Mouse (Mus musculus): ENCODE results near the gene Hcn1. TPM values are rescaled to one million over a fixed set of nuclear protein-coding genes. Genes with fewer than 3 reads are reported as not detected.

Hcn1 gene
- polyA plus RNA-seq, 1 experiment from 2014 or later: 0.33 TPM

- no peaks in the 10 kb centered on the region for H3K27me3 ChIP-seq (replicated peaks)
- no peaks in the 10 kb centered on the region for H3K9me3 ChIP-seq
- WGBS: 90% methylated on average over 4 of the region's 4 CpGs
- H3K27ac ChIP-seq: no peak overlapping the region
- no peak overlapping the region for H3K4me3 ChIP-seq
- no peak overlapping the region for H3K9ac ChIP-seq
- no peaks in the 10 kb centered on the region for H3K36me3 ChIP-seq
- no peaks in the 10 kb centered on the region for H3K4me1 ChIP-seq
- no peak for ATAC-seq (ENCODE audit: low FRiP score, low read depth)
- no peak overlapping the region for H3K4me2 ChIP-seq (replicated peaks)
These were observed 327.6 kb downstream of the Hcn1 start for GRCm38 (mm10) chr13:117929734-117930133.

- WGBS: 81% methylated on average over 2 of the region's 2 CpGs
- Histone ChIP-seq H3K4me3 (no peak overlapping the region), H3K4me2 (replicated peaks) (no peak overlapping the region), H3K27ac (no peak overlapping the region), H3K9me3 (no peaks in the 10 kb centered on the region), H3K9ac (no peak overlapping the region), H3K4me1 (no peaks in the 10 kb centered on the region), H3K36me3 (no peaks in the 10 kb centered on the region), H3K27me3 (replicated peaks) (no peaks in the 10 kb centered on the region)
- ATAC-seq (ENCODE audit: low FRiP score, low read depth): no peak
These were observed 329.6 kb downstream of the Hcn1 start for GRCm38 (mm10) chr13:117931746-117932145.

GRCm38 (mm10) chr13:117938761-117939160 is 336.6 kb downstream of the Hcn1 start:
- H3K4me1 ChIP-seq: no peaks in the 10 kb centered on the region
- H3K27me3 ChIP-seq (replicated peaks): no peaks in the 10 kb centered on the region
- H3K4me2 ChIP-seq (replicated peaks): no peak overlapping the region
- WGBS: 81% methylated on average over 1 of the region's 1 CpGs
- no peaks in the 10 kb centered on the region for H3K9me3 ChIP-seq
- H3K9ac ChIP-seq: no peak overlapping the region
- no peak overlapping the region for H3K4me3 ChIP-seq
- ATAC-seq (ENCODE audit: low FRiP score, low read depth): no peak
- H3K36me3 ChIP-seq: no peaks in the 10 kb centered on the region
- no peak overlapping the region for H3K27ac ChIP-seq

GRCm38 (mm10) chr13:117940536-117941280 is 338.6 kb downstream of the Hcn1 start:
- no peak overlapping the region for H3K27ac ChIP-seq
- H3K9ac ChIP-seq: no peak overlapping the region
- 91% methylated on average over 8 of the region's 8 CpGs for WGBS
- no peaks in the 10 kb centered on the region for H3K4me1 ChIP-seq
- H3K27me3 ChIP-seq (replicated peaks): no peaks in the 10 kb centered on the region
- ATAC-seq (ENCODE audit: low FRiP score, low read depth): no peak
- no peak overlapping the region for H3K4me2 ChIP-seq (replicated peaks)
- H3K36me3 ChIP-seq: no peaks in the 10 kb centered on the region
- H3K9me3 ChIP-seq: no peaks in the 10 kb centered on the region
- H3K4me3 ChIP-seq: no peak overlapping the region

- Histone ChIP-seq H3K9me3 (no peaks in the 10 kb centered on the region), H3K36me3 (no peaks in the 10 kb centered on the region), H3K27me3 (replicated peaks) (no peaks in the 10 kb centered on the region), H3K4me3 (no peak overlapping the region), H3K4me1 (no peaks in the 10 kb centered on the region), H3K27ac (no peak overlapping the region), H3K9ac (no peak overlapping the region), H3K4me2 (replicated peaks) (no peak overlapping the region)
- ATAC-seq (ENCODE audit: low FRiP score, low read depth): no peak
- 83% methylated on average over 3 of the region's 3 CpGs for WGBS
These were observed 344.7 kb downstream of the Hcn1 start for GRCm38 (mm10) chr13:117946843-117947242.

GRCm38 (mm10) chr13:117947704-117948376 is 345.7 kb downstream of the Hcn1 start:
- WGBS: 67% methylated on average over 1 of the region's 1 CpGs
- no peak for ATAC-seq (ENCODE audit: low FRiP score, low read depth)
- Histone ChIP-seq H3K27me3 (replicated peaks) (no peaks in the 10 kb centered on the region), H3K36me3 (no peaks in the 10 kb centered on the region), H3K27ac (no peak overlapping the region), H3K9ac (no peak overlapping the region), H3K4me3 (no peak overlapping the region), H3K4me1 (no peaks in the 10 kb centered on the region), H3K4me2 (replicated peaks) (no peak overlapping the region), H3K9me3 (no peaks in the 10 kb centered on the region)

GRCm38 (mm10) chr13:117958496-117959421 is 356.6 kb downstream of the Hcn1 start:
- Histone ChIP-seq H3K4me3 (no peak overlapping the region), H3K36me3 (no peaks in the 10 kb centered on the region), H3K4me1 (no peaks in the 10 kb centered on the region), H3K9ac (no peak overlapping the region), H3K27me3 (replicated peaks) (no peaks in the 10 kb centered on the region), H3K9me3 (no peaks in the 10 kb centered on the region), H3K4me2 (replicated peaks) (peak overlapping the region; percentile 38), H3K27ac (no peak overlapping the region)
- peak; percentile 82 for ATAC-seq (ENCODE audit: low FRiP score, low read depth)
- WGBS: 8% methylated on average over 18 of the region's 18 CpGs

GRCm38 (mm10) chr13:117964620-117965019 is 362.5 kb downstream of the Hcn1 start:
- Histone ChIP-seq H3K9ac (no peak overlapping the region), H3K4me3 (no peak overlapping the region), H3K4me2 (replicated peaks) (no peak overlapping the region), H3K9me3 (no peaks in the 10 kb centered on the region), H3K27ac (no peak overlapping the region), H3K27me3 (replicated peaks) (no peaks in the 10 kb centered on the region), H3K4me1 (no peaks in the 10 kb centered on the region), H3K36me3 (no peaks in the 10 kb centered on the region)
- ATAC-seq (ENCODE audit: low FRiP score, low read depth): no peak

- Histone ChIP-seq H3K4me3 (no peak overlapping the region), H3K9me3 (no peaks in the 10 kb centered on the region), H3K9ac (no peak overlapping the region), H3K36me3 (no peaks in the 10 kb centered on the region), H3K4me1 (no peaks in the 10 kb centered on the region), H3K4me2 (replicated peaks) (no peak overlapping the region), H3K27me3 (replicated peaks) (no peaks in the 10 kb centered on the region), H3K27ac (no peak overlapping the region)
- peak; percentile 56; the same call in 1 of the 2 replicates for ATAC-seq (ENCODE audit: low FRiP score, low read depth)
- WGBS: 78% methylated on average over 7 of the region's 7 CpGs
These were observed 373.3 kb downstream of the Hcn1 start for GRCm38 (mm10) chr13:117975382-117975781.

GRCm38 (mm10) chr13:117975823-117976222 is 373.7 kb downstream of the Hcn1 start:
- no peaks in the 10 kb centered on the region for H3K36me3 ChIP-seq
- no peak overlapping the region for H3K27ac ChIP-seq
- H3K9me3 ChIP-seq: no peaks in the 10 kb centered on the region
- no peak overlapping the region for H3K9ac ChIP-seq
- 0 out of 2 replicates have a peak, but pooled peaks have one; percentile 44 for ATAC-seq (ENCODE audit: low FRiP score, low read depth)
- H3K4me2 ChIP-seq (replicated peaks): no peak overlapping the region
- 52% methylated on average over 10 of the region's 10 CpGs for WGBS
- no peaks in the 10 kb centered on the region for H3K4me1 ChIP-seq
- no peaks in the 10 kb centered on the region for H3K27me3 ChIP-seq (replicated peaks)
- H3K4me3 ChIP-seq: no peak overlapping the region

- Histone ChIP-seq H3K27me3 (replicated peaks) (no peaks in the 10 kb centered on the region), H3K27ac (no peak overlapping the region), H3K4me2 (replicated peaks) (no peak overlapping the region), H3K9me3 (no peaks in the 10 kb centered on the region), H3K4me1 (no peaks in the 10 kb centered on the region), H3K4me3 (no peak overlapping the region), H3K36me3 (no peaks in the 10 kb centered on the region), H3K9ac (no peak overlapping the region)
- WGBS: 84% methylated on average over 2 of the region's 2 CpGs
- no peak for ATAC-seq (ENCODE audit: low FRiP score, low read depth)
These were observed 382.2 kb downstream of the Hcn1 start for GRCm38 (mm10) chr13:117984339-117984738.

Measured in neural tube, embryonic 12.5 days (tissue).